Mouse (Mus musculus) MEL (cell line): ENCODE results near the gene Zfp74. TPM values are rescaled to one million over a fixed set of nuclear protein-coding genes. Genes with fewer than 3 reads are reported as not detected.

Experiments used
- DNase-seq: peaks from one replicate; pipeline ENCODE4 v3.0.0; 2011; ENCODE audit warnings: low read depth, low spot score
- H3K27ac ChIP-seq: 2 replicates; pipeline ENCODE4 v1.5.1; 2012; ENCODE audit warnings: low read depth, mild to moderate bottlenecking, control low read depth, low read length, moderate library complexity; ENCODE audit not compliant: control insufficient read depth
- H3K27me3 ChIP-seq, 2 experiments: fragments of 150-350 bp in 1 of 2; sonication (generic) in 1 of 2; 2 replicates each; pipeline ENCODE4 v1.6.1; 2012; ENCODE audit warnings: low read length in 2 of 2, mild to moderate bottlenecking in 2 of 2, improper control_type of control experiment in 1 of 2, moderate library complexity in 1 of 2; ENCODE audit not compliant: insufficient read depth in 2 of 2, control insufficient read depth in 1 of 2
- H3K36me3 ChIP-seq, 2 experiments: 2 replicates each; pipeline ENCODE4 v1.6.1; 2012 to 2014; ENCODE audit warnings: low read length in 2 of 2, improper control_type of control experiment in 1 of 2, inconsistent platforms in 1 of 2, mild to moderate bottlenecking in 1 of 2; ENCODE audit not compliant: insufficient read depth in 2 of 2, control insufficient read depth in 1 of 2
- H3K4me1 ChIP-seq, 2 experiments: fragments of 150-350 bp in 1 of 2; sonication (generic) in 1 of 2; 2 replicates each; pipeline ENCODE4 v1.6.1; 2012; ENCODE audit warnings: low read length in 2 of 2, improper control_type of control experiment in 1 of 2, mild to moderate bottlenecking in 1 of 2; ENCODE audit not compliant: insufficient read depth in 2 of 2, control insufficient read depth in 1 of 2
- H3K4me3 ChIP-seq, 2 experiments: fragments of 150-350 bp in 1 of 2; sonication (generic) in 1 of 2; 2 replicates each; pipeline ENCODE4 v1.5.1; 2012; ENCODE audit warnings: low read depth in 2 of 2, low read length in 2 of 2, mild to moderate bottlenecking in 2 of 2, moderate library complexity in 2 of 2, control low read depth in 1 of 2, improper control_type of control experiment in 1 of 2; ENCODE audit not compliant: control insufficient read depth in 1 of 2, insufficient read depth in 1 of 2
- H3K79me2 ChIP-seq: 2 replicates; pipeline ENCODE4 v1.6.1; 2012; ENCODE audit warnings: mild to moderate bottlenecking, low read length, moderate library complexity; ENCODE audit not compliant: control insufficient read depth, poor library complexity, insufficient read depth
- H3K9ac ChIP-seq: 2 replicates; pipeline ENCODE4 v1.6.1; 2012; ENCODE audit warnings: low read depth, mild to moderate bottlenecking, control low read depth, low read length, moderate library complexity; ENCODE audit not compliant: control insufficient read depth, poor library complexity, severe bottlenecking
- H3K9me3 ChIP-seq: fragments of 150-350 bp; sonication (generic); replicated peaks from 2 replicates; pipeline ENCODE4 v1.6.1; 2012; ENCODE audit warnings: mild to moderate bottlenecking, low read length, improper control_type of control experiment, moderate library complexity; ENCODE audit not compliant: insufficient read depth
- CHD1 ChIP-seq: IDR thresholded peaks from 2 replicates; pipeline ENCODE4 v1.6.1; 2012; ENCODE audit warnings: low read depth, mild to moderate bottlenecking, inconsistent platforms, low read length, improper control_type of control experiment
- CHD2 ChIP-seq: IDR thresholded peaks from 2 replicates; pipeline ENCODE4 v1.6.1; 2011; ENCODE audit warnings: low read length, improper control_type of control experiment
- E2F4 ChIP-seq: IDR thresholded peaks from 2 replicates; pipeline ENCODE4 v1.6.1; 2011; ENCODE audit warnings: low read depth, low read length, improper control_type of control experiment, borderline replicate concordance
- GATA1 ChIP-seq: IDR thresholded peaks from 2 replicates; pipeline ENCODE4 v1.6.1; 2011; ENCODE audit warnings: low read depth, low read length, improper control_type of control experiment
- HCFC1 ChIP-seq: IDR thresholded peaks from 2 replicates; pipeline ENCODE4 v1.6.1; 2012; ENCODE audit warnings: low read depth, mild to moderate bottlenecking, inconsistent platforms, low read length, improper control_type of control experiment, moderate library complexity
- KAT2A ChIP-seq: conservative IDR thresholded peaks from 2 replicates; pipeline ENCODE4 v1.6.1; 2012; ENCODE audit warnings: low read depth, low read length, improper control_type of control experiment, inconsistent platforms
- MAFK ChIP-seq: IDR thresholded peaks from 2 replicates; pipeline ENCODE4 v1.6.1; 2011; ENCODE audit warnings: low read depth, mild to moderate bottlenecking, low read length, improper control_type of control experiment, borderline replicate concordance
- MAX ChIP-seq: IDR thresholded peaks from 2 replicates; pipeline ENCODE4 v1.6.1; 2011; ENCODE audit warnings: low read length, improper control_type of control experiment
- MAZ ChIP-seq: IDR thresholded peaks from 2 replicates; pipeline ENCODE4 v1.6.1; 2012; ENCODE audit warnings: low read depth, mild to moderate bottlenecking, inconsistent platforms, low read length, improper control_type of control experiment
- MYC ChIP-seq: IDR thresholded peaks from 2 replicates; pipeline ENCODE4 v1.6.1; 2011; ENCODE audit warnings: low read depth, mild to moderate bottlenecking, low read length, improper control_type of control experiment, moderate library complexity
- NRF1 ChIP-seq: IDR thresholded peaks from 2 replicates; pipeline ENCODE4 v1.6.1; 2014; ENCODE audit warnings: low read depth, mild to moderate bottlenecking, inconsistent platforms, low read length, improper control_type of control experiment, moderate library complexity; ENCODE audit not compliant: poor library complexity, insufficient read depth, severe bottlenecking
- POLR2AphosphoS2 ChIP-seq: IDR thresholded peaks from 2 replicates; pipeline ENCODE4 v1.6.1; 2011; ENCODE audit warnings: low read length, improper control_type of control experiment
- SMC3 ChIP-seq: IDR thresholded peaks from 2 replicates; pipeline ENCODE4 v1.6.1; 2011; ENCODE audit warnings: low read depth, low read length, improper control_type of control experiment
- TBP ChIP-seq: IDR thresholded peaks from 2 replicates; pipeline ENCODE4 v1.8.0; 2011; ENCODE audit warnings: low read depth, low read length, improper control_type of control experiment
- USF2 ChIP-seq, 2 experiments: IDR thresholded peaks; 2 replicates each; pipeline ENCODE4 v1.6.1; 2011 to 2012; ENCODE audit warnings: improper control_type of control experiment in 2 of 2, low read length in 2 of 2, borderline replicate concordance in 1 of 2, inconsistent platforms in 1 of 2, low read depth in 1 of 2, mild to moderate bottlenecking in 1 of 2; ENCODE audit not compliant: insufficient read depth in 1 of 2
- ZC3H11A ChIP-seq: IDR thresholded peaks from 2 replicates; pipeline ENCODE4 v1.6.1; 2012; ENCODE audit warnings: low read depth, mild to moderate bottlenecking, inconsistent platforms, low read length, improper control_type of control experiment
- polyA plus RNA-seq, 2 experiments: library from polyadenylated mRNA; stranded (reverse) in 1 of 2; unstranded in 1 of 2; fragments of >175 nt in 1 of 2; fragments of >200 nt in 1 of 2; gene quantifications; 2 replicates each; pipeline versions ENCODE4 v1.2.1 to v1.2.4; 2012; ENCODE audit warnings: low replicate concordance in 2 of 2, low read depth in 1 of 2; ENCODE audit not compliant: insufficient read length in 2 of 2, insufficient read depth in 1 of 2, missing spikeins in 1 of 2
- total RNA-seq: library from RNA; depleted of rRNA; stranded (reverse); fragments of 300-350 nt; gene quantifications from 2 replicates; pipeline ENCODE4 v1.2.3, GENCODE M21; 2012

The Zfp74 gene
- total and polyA plus RNA-seq, 3 experiments: 4.8 to 9.4 TPM; not detected in 1

- Histone ChIP-seq H3K9ac (no peak overlapping the region), H3K27ac (no peak overlapping the region), H3K79me2 (no peaks in the 10 kb centered on the region), H3K27me3 (no peaks in the 10 kb centered on the region), H3K36me3 (no peaks in the 10 kb centered on the region), H3K4me1 (no peaks in the 10 kb centered on the region), H3K9me3 (no peaks in the 10 kb centered on the region), H3K4me3 (no peak overlapping the region)
- no peak for DNase-seq
- no peak for TF ChIP-seq MAFK
- no peak for TF ChIP-seq E2F4
- no peak for TF ChIP-seq MAX
- TF ChIP-seq GATA1: no peak
- no peak for TF ChIP-seq POLR2AphosphoS2
- no peak for TF ChIP-seq TBP
- no peak for TF ChIP-seq MYC
- TF ChIP-seq MAZ: no peak
- no peak for TF ChIP-seq USF2 (IDR thresholded peaks at IDR 0.05; ENCODE audit: borderline replicate concordance in 1 of 2, insufficient read depth in 1 of 2, low read depth in 1 of 2, low read length in 2 of 2)
Observed at GRCm38 (mm10) chr7:29938856-29939255, 15.0 kb downstream of the Zfp74 start.

GRCm38 (mm10) chr7:29922780-29923179 lies 31.1 kb downstream of the Zfp74 start:
- Histone ChIP-seq H3K4me1 (no peaks in the 10 kb centered on the region; a peak in 1 of 4 replicates), H3K27me3 (no peaks in the 10 kb centered on the region), H3K4me3 (no peak overlapping the region), H3K9ac (no peak overlapping the region), H3K9me3 (no peaks in the 10 kb centered on the region), H3K36me3 (peaks cover 0 to 4% of the 10 kb centered on the region in 2 experiments; a peak in 1 of 4 replicates), H3K79me2 (no peaks in the 10 kb centered on the region), H3K27ac (no peak overlapping the region)
- TF ChIP-seq MAX: no peak
- no peak for TF ChIP-seq NRF1
- no peak for TF ChIP-seq CHD2
- no peak for TF ChIP-seq TBP
- no peak for TF ChIP-seq HCFC1
- no peak for DNase-seq

- H3K36me3 ChIP-seq: peaks cover 0 to 4% of the 10 kb centered on the region in 2 experiments; a peak in 1 of 4 replicates
- H3K79me2 ChIP-seq: no peaks in the 10 kb centered on the region
- peak; percentile 75 for DNase-seq
- no peaks in the 10 kb centered on the region for H3K27me3 ChIP-seq
- H3K4me3 ChIP-seq: no peak overlapping the region
- TF ChIP-seq SMC3 (no peak), ZC3H11A (no peak), KAT2A (no peak), CHD1 (no peak), MAX (no peak), GATA1 (0 out of 2 replicates have a peak, but pooled peaks have one; percentile 3)
- no peaks in the 10 kb centered on the region for H3K9me3 ChIP-seq
- H3K9ac ChIP-seq: no peak overlapping the region
- no peak overlapping the region for H3K27ac ChIP-seq
- H3K4me1 ChIP-seq: no peaks in the 10 kb centered on the region; a peak in 1 of 4 replicates
Observed at GRCm38 (mm10) chr7:29921439-29922093, 32.3 kb downstream of the Zfp74 start.
